Mouse (Mus musculus) 416B (cell line): Measurements from ENCODE around the gene Pih1d2.
A peak's percentile ranks its signal among the peaks of the same experiment; 100 is the strongest.

Source experiments
- DNase-seq: peaks from one replicate; pipeline ENCODE4 v3.0.0; 2011; ENCODE audit warnings: low read depth

Gene Pih1d2

GRCm38 (mm10) chr9:50616766-50617603 lies at the start of gene Pih1d2, which contains the start of gene Nkapd1:
Pih1d2 (plus strand) TSS chr9:50617321.
Nkapd1 (minus strand) TSS chr9:50617464.
- DNase-seq: peak; percentile 95

- no peak for DNase-seq
Measured at GRCm38 (mm10) chr9:50567372-50567771, 49.7 kb upstream of the Pih1d2 start.

GRCm38 (mm10) chr9:50567881-50568280 lies 49.2 kb upstream of the Pih1d2 start:
- no peak for DNase-seq

GRCm38 (mm10) chr9:50569599-50570525 lies 47.3 kb upstream of the Pih1d2 start:
- peak; percentile 73 for DNase-seq

DNA sequence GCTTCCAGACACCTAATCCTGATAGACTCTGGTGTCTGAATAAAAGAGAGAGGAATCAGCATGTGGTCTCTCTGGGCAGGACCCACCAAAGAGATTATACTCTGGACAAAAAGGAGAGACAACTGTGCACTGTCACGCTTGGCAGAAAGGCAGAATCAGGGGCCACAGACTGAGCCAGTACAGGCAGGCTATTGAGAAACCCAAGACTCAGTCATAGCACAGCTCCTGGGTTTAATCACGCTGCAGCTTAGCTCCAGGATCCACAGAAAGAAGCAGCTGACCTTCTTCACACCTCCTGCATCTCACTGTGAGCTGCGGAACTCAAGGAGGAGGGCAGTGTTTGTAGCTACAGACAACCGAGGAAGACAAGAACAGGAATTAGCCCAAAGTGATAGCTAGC lies 36.8 kb upstream of the Pih1d2 start:
- no peak for DNase-seq

GRCm38 (mm10) chr9:50585145-50585818 lies 31.8 kb upstream of the Pih1d2 start:
- DNase-seq: no peak

GRCm38 (mm10) chr9:50586955-50587354 lies 30.2 kb upstream of the Pih1d2 start:
- DNase-seq: no peak

DNA sequence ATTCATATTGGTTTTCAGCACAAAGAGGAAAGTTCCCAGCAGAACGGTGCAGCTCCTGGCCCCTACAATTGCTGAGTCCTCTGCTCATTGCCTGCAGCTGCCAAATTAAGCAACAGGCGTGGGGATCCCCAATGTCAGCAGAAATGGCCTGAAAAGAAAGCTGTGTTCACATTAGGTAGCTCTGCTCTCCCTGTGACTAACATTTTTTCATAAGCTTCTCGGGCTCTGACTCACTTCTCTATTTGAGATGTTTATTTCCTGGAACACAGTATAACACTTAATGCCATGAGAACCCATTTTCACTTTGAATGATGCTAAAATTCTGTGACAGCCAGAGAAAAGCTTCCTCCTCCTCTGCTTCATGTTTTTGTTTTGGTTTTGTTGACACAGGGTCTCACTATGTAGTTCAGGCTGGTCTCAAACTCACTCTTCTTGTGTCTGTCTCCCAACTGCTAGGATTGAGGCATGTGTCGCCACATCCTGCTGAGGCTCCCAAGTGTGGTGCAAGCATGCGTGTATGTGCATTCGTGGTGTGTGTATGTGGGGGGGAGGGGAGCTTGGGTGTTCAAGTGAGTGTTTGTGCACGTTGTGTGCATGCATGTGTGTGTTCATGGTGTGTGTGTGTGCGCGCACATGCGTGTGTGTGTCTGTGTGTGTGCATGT lies 26.1 kb upstream of the Pih1d2 start:
- peak; percentile 81 for DNase-seq

DNA sequence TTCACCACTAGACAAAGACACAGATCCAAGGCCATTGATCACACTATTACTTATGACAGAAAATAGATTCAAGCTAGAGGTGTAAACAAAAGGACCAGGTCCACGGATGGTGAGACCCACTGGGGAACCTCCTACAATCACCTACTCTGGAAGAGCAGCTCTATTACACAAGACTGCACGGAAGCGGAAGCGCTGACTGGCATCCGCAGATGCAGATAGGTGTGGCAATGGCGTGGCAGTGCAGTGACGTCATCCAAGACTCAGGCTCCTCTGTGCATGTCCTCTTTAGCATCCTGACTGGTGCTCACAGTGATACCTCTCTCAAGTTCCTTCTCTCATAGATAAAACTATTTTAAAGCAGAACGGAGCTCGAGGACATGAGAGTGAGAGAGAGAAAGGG lies 24.2 kb upstream of the Pih1d2 start:
- DNase-seq: no peak

- DNase-seq: peak; percentile 72
Measured at GRCm38 (mm10) chr9:50593544-50593943, 23.6 kb upstream of the Pih1d2 start.

DNA sequence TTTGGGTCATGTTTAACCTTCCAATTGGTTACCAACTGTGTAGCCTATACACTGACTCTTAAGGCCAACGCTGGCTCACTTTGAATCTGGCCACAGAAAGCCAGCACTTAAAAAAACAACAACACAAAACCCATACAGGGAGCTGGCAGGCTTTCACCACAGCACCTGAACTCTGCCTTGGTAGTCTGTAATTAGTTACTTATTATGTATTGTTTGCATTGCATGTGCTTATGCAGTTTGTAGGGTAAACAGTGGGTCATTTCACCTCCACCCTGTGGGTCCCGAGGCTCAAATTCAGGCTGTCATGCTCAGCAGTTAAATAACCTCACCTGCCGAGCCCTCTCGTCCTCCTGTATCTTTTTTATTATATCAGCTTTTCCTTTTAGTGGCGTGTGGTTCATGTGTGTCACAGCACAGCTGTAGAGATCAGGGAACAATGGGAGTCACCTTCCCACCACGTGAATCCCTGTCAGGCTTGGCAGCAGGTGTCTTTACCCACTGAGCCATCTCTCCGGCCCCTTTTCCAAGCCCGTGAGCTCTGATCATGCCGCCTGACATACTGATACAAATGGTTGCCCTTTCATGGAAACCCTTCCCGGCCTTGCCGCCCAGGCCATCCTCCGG lies 22.2 kb upstream of the Pih1d2 start:
- no peak for DNase-seq

GRCm38 (mm10) chr9:50596973-50597372 lies 20.1 kb upstream of the Pih1d2 start:
- no peak for DNase-seq

GRCm38 (mm10) chr9:50601536-50601935 lies 15.6 kb upstream of the Pih1d2 start:
- no peak for DNase-seq

GRCm38 (mm10) chr9:50602055-50602845 lies 14.9 kb upstream of the Pih1d2 start:
- no peak for DNase-seq

GRCm38 (mm10) chr9:50603189-50603997 lies 13.7 kb upstream of the Pih1d2 start, which contains the start of the genes Sdhd and Timm8b:
Sdhd (minus strand) TSS chr9:50603812.
Timm8b (plus strand) TSS chr9:50603910.
- peak; percentile 97 for DNase-seq

DNA sequence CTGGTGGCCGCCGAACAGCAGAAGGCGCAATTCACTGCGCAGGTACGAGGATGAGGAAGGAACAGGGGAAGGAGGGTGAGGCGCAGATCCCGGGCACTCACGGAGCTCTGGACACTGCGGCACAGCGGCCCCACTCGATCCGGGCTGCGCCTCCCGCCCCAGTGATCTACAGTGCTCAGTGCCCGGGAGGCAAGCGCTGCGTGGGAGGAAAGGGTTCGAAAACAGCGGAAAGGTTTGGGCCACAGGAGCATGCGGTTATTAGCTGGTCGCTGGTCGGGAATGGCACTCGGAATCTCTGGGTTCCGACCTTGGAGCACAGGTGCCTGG lies 13.2 kb upstream of the Pih1d2 start:
- no peak for DNase-seq

DNA sequence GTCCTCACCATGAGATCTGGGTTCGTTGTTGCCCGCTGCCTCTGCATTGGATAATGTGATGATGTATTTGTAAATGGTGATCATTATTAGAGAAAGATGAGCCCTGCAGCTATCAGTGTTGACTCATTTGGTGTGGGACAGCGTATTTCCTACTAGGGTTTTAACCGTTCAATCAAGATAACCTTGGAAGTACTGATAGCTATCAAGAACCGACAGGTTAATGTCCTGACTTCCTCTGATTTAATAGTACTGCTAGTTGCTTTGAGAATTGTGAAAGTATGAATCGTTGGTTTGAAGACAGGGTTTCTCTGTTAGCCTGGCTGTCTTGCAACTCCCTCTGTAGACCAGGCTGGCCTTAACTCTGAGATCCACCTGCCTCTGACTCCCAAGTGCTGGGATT lies 12.8 kb upstream of the Pih1d2 start:
- DNase-seq: peak; percentile 43

- no peak for DNase-seq
Measured at GRCm38 (mm10) chr9:50612115-50612514, 5.0 kb upstream of the Pih1d2 start.

DNA sequence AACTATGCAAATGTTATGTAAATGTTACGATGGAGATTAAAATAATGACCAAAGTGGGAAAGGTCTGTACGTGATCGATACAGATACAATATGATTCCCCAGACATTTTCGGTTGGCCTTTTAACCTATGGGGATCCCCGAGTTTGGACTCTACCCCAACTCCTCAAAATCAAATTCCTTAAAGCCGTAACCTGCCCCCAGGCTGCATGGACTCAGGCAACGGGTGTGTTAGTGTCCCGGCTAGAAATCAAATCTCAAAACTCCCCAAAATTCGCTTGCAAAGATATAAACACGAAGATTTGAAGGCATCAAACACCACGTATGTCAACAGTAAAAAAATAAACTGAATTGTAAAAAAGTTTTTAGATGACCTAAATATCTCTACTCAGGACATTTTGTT lies 960 bp upstream of the Pih1d2 start:
- DNase-seq: no peak
